Mouse (Mus musculus): ENCODE data around the gene Bpifa5. TPM values are rescaled to one million over a fixed set of nuclear protein-coding genes. Genes with fewer than 3 reads are reported as not detected.

Gene Bpifa5
- not detected for polyA plus RNA-seq (2015; fragmentation: Illumina TruSeq; extraction: RNeasy Lipid Tissue Mini Kit (QIAGEN cat#74804); ENCODE audit: low read depth, low replicate concordance)

GRCm38 (mm10) chr2:154162307-154162706 is at the start of gene Bpifa5:
Bpifa5 (plus strand) TSS chr2:154162607.

DNA sequence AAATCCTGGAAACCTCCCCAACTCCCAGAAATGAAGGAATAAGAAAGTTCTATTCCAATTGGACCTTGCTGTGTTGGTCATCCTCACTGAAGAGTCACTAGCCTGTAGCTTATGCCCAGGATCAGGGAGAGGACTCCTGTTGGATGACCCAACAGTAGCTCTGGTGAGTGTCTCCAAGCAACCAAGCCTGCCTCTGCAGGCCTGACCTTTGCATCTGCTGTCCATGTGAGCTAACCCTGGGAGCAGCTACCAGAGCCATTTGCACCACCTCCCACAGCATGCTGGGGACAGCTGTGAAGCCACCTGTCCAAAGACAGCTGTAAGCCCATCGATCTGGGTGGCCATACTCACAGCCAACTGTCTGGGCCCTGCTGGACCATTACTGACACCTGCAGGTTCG is 32.3 kb upstream of the Bpifa5 start, which contains the start of gene Bpifa3:
Gene Bpifa3 (plus strand): TSS at position 217 of the 400 bp plus-strand sequence.

DNA sequence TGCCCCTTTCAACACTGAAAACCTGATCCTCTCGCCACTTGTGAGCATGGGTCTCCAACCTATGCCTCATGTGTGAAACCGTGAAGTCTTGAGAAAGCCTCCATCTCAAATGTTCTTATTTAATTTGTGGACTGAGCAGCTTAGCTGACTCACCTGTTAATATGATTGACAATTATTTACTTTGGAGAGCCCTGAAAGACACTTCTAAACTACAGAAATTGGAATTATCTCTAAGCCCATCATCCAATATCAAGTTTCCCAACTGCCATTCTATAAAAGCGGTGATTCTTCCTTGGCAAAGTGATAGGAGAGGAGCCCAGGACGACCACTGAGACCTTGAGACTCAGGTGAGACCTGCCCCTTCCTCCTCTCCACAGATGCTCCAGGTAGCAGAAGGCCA is 19.8 kb upstream of the Bpifa5 start, which contains the start of gene Bpifa1:
Gene Bpifa1 (plus strand): TSS at position 301 of the 400 bp plus-strand sequence.

GRCm38 (mm10) chr2:154190546-154191258 is 28.3 kb downstream of the Bpifa5 start, which contains the start of gene Bpifb1:
Bpifb1 (plus strand) TSS chr2:154190818.

Other genes starting within 250 kb of the Bpifa5 start
- not detected for gene Bpifb3, start 244.4 kb upstream of the Bpifa5 start, polyA plus RNA-seq (2015; fragmentation: Illumina TruSeq; extraction: RNeasy Lipid Tissue Mini Kit (QIAGEN cat#74804); ENCODE audit: low read depth, low replicate concordance)
- gene Bpifb4, start 224.4 kb upstream of the Bpifa5 start, polyA plus RNA-seq (2015; fragmentation: Illumina TruSeq; extraction: RNeasy Lipid Tissue Mini Kit (QIAGEN cat#74804); ENCODE audit: low read depth, low replicate concordance): not detected
- not detected for gene Bpifa6, start 187.7 kb upstream of the Bpifa5 start, polyA plus RNA-seq (2015; fragmentation: Illumina TruSeq; extraction: RNeasy Lipid Tissue Mini Kit (QIAGEN cat#74804); ENCODE audit: low read depth, low replicate concordance)
- not detected for gene Bpifa2, start 154.3 kb upstream of the Bpifa5 start, polyA plus RNA-seq (2015; fragmentation: Illumina TruSeq; extraction: RNeasy Lipid Tissue Mini Kit (QIAGEN cat#74804); ENCODE audit: low read depth, low replicate concordance)
- not detected for gene Bpifa3, start 32.3 kb upstream of the Bpifa5 start, polyA plus RNA-seq (2015; fragmentation: Illumina TruSeq; extraction: RNeasy Lipid Tissue Mini Kit (QIAGEN cat#74804); ENCODE audit: low read depth, low replicate concordance)
- not detected for gene Bpifa1, start 19.7 kb upstream of the Bpifa5 start, polyA plus RNA-seq (2015; fragmentation: Illumina TruSeq; extraction: RNeasy Lipid Tissue Mini Kit (QIAGEN cat#74804); ENCODE audit: low read depth, low replicate concordance)
- not detected for gene Bpifb1, start 28.2 kb downstream of the Bpifa5 start, polyA plus RNA-seq (2015; fragmentation: Illumina TruSeq; extraction: RNeasy Lipid Tissue Mini Kit (QIAGEN cat#74804); ENCODE audit: low read depth, low replicate concordance)
- not detected for gene Bpifb5, start 61.1 kb downstream of the Bpifa5 start, polyA plus RNA-seq (2015; fragmentation: Illumina TruSeq; extraction: RNeasy Lipid Tissue Mini Kit (QIAGEN cat#74804); ENCODE audit: low read depth, low replicate concordance)
- not detected for gene Bpifb9a, start 95.2 kb downstream of the Bpifa5 start, polyA plus RNA-seq (2015; fragmentation: Illumina TruSeq; extraction: RNeasy Lipid Tissue Mini Kit (QIAGEN cat#74804); ENCODE audit: low read depth, low replicate concordance)
- not detected for gene Bpifb9b, start 144.6 kb downstream of the Bpifa5 start, polyA plus RNA-seq (2015; fragmentation: Illumina TruSeq; extraction: RNeasy Lipid Tissue Mini Kit (QIAGEN cat#74804); ENCODE audit: low read depth, low replicate concordance)
- 13.5 TPM for gene Cdk5rap1, start 210.4 kb downstream of the Bpifa5 start, polyA plus RNA-seq (2015; fragmentation: Illumina TruSeq; extraction: RNeasy Lipid Tissue Mini Kit (QIAGEN cat#74804); ENCODE audit: low read depth, low replicate concordance)
- 28.1 TPM for gene Snta1, start 245.5 kb downstream of the Bpifa5 start, polyA plus RNA-seq (2015; fragmentation: Illumina TruSeq; extraction: RNeasy Lipid Tissue Mini Kit (QIAGEN cat#74804); ENCODE audit: low read depth, low replicate concordance)

Data from brain, adult 10 weeks (tissue).